Mouse (Mus musculus) duodenum, adult 2 months (tissue): Measurements from ENCODE around the gene Isx. TPM values are rescaled to one million over a fixed set of nuclear protein-coding genes. Genes with fewer than 3 reads are reported as not detected.

ENCODE experiments used
- polyA plus RNA-seq: library from polyadenylated mRNA; depleted of rRNA; stranded (reverse); fragments of >200 nt; gene quantifications from 2 replicates; pipeline ENCODE4 v1.2.3, GENCODE M21; 2012; ENCODE audit warnings: low replicate concordance; rRNA removed

Gene Isx
- 65.9 and 130 TPM in 2 replicates for polyA plus RNA-seq

GRCm38 (mm10) chr8:74872940-74873339 lies at the start of gene Isx:
Isx (plus strand) TSS chr8:74873173.

Other genes with a start within 250 kb of the Isx start
- 2.9 and 6.3 TPM in 2 replicates for gene Hmgxb4, start 120.2 kb downstream of the Isx start, polyA plus RNA-seq
- gene Tom1, start 160.5 kb downstream of the Isx start, polyA plus RNA-seq: 18.5 and 20.7 TPM in 2 replicates
- gene Hmox1, start 220.4 kb downstream of the Isx start, polyA plus RNA-seq: 3.8 and 4.6 TPM in 2 replicates
- 12.2 and 15.5 TPM in 2 replicates for gene Mcm5, start 236.4 kb downstream of the Isx start, polyA plus RNA-seq